9 mouse cellular contexts compared by ENCODE assay signal in the genomic region with DNA sequence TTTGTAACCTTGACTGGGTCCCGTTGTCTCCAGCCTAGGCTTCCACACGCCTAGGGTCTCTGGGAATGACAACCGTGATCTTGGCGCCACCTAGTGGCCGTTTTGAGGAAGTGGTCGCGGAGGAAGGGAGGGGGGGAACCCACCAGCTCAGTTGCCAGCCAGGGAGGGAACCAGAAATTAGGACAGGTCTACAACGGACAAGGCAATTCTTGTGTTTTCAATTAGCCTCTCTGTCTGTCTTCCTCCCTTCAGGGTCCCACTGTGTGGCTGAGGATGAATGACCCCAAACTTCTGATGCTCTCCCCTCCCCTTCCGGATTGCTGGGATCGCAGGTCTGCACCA. TPM values are rescaled to one million over a fixed set of nuclear protein-coding genes. Genes with fewer than 3 reads are reported as not detected.
DNase-seq lines count a peak whose midpoint lies in the region; ATAC-seq and TF ChIP-seq lines count a peak whose summit lies in the region.
"Had no signal": no experiment of that assay in that cellular context is flagged by ENCODE, and none has a peak within 500 bp of the region (broad histone marks: within the 10 kb centered on the region; RNA-seq: fewer than 3 reads in every experiment).

No protein-coding gene starts in this region.

- peak; percentile 44 for DNase-seq in CD4-positive helper T cell, adult 2 months (ENCODE audit: low read depth, low spot score)
- DNase-seq in liver, embryonic 13.5 days, result peak; percentile 17
- peak; percentile 72 for DNase-seq in stomach, postnatal 0 days (ENCODE audit: low spot score)

- no peak overlapping the region for H3K4me3 ChIP-seq in bone marrow, adult 2 months (replicated peaks; ENCODE audit: control insufficient read depth, low read depth, low read length)
- no peak overlapping the region for H3K4me3 ChIP-seq in embryonic facial prominence, embryonic 15.5 days (replicated peaks)
- H3K4me3 ChIP-seq in heart, embryonic 11.5 days (ENCODE audit: low read depth, low read length), result no peak overlapping the region
- no peak overlapping the region for H3K4me3 ChIP-seq in kidney, embryonic 16.5 days (ENCODE audit: low read length)
- no peak overlapping the region for H3K4me3 ChIP-seq in liver, embryonic 13.5 days (replicated peaks)
- H3K4me3 ChIP-seq in neural tube, embryonic 13.5 days, result no peak overlapping the region
- H3K4me3 ChIP-seq in stomach, postnatal 0 days (ENCODE audit: low read depth, low read length), result no peak overlapping the region
- H3K4me3 ChIP-seq: erythroblast, embryonic 14.5 days had no signal

- TF ChIP-seq POLR2A in bone marrow, adult 2 months (IDR thresholded peaks at IDR 0.05; ENCODE audit: borderline replicate concordance, control insufficient read depth, low read depth, low read length), result no peak

- no peak for TF ChIP-seq EP300 in stomach, postnatal 0 days (optimal IDR thresholded peaks at IDR 0.05)

- no peak overlapping the region for H3K27ac ChIP-seq in bone marrow, adult 2 months (ENCODE audit: control insufficient read depth, insufficient read depth, low read depth, low read length, poor library complexity)
- H3K27ac ChIP-seq in embryonic facial prominence, embryonic 15.5 days (replicated peaks), result no peak overlapping the region
- no peak overlapping the region for H3K27ac ChIP-seq in heart, embryonic 11.5 days (ENCODE audit: low read depth, low read length)
- no peak overlapping the region for H3K27ac ChIP-seq in kidney, embryonic 16.5 days (ENCODE audit: low read length)
- no peak overlapping the region for H3K27ac ChIP-seq in liver, embryonic 13.5 days
- no peak overlapping the region for H3K27ac ChIP-seq in neural tube, embryonic 13.5 days (replicated peaks)
- H3K27ac ChIP-seq in stomach, postnatal 0 days (replicated peaks), result no peak overlapping the region

- no peaks in the 10 kb centered on the region for H3K9me3 ChIP-seq in embryonic facial prominence, embryonic 15.5 days (replicated peaks)
- no peaks in the 10 kb centered on the region for H3K9me3 ChIP-seq in heart, embryonic 11.5 days (replicated peaks; ENCODE audit: control insufficient read depth, low read length)
- no peaks in the 10 kb centered on the region for H3K9me3 ChIP-seq in kidney, embryonic 16.5 days (ENCODE audit: low read length)
- H3K9me3 ChIP-seq in liver, embryonic 13.5 days (replicated peaks), result no peaks in the 10 kb centered on the region
- no peaks in the 10 kb centered on the region for H3K9me3 ChIP-seq in neural tube, embryonic 13.5 days
- H3K9me3 ChIP-seq in stomach, postnatal 0 days (ENCODE audit: control insufficient read depth, low read length), result no peaks in the 10 kb centered on the region

- no peaks in the 10 kb centered on the region for H3K27me3 ChIP-seq in embryonic facial prominence, embryonic 15.5 days
- no peaks in the 10 kb centered on the region for H3K27me3 ChIP-seq in heart, embryonic 11.5 days (ENCODE audit: control insufficient read depth, insufficient read depth, low read length)
- no peaks in the 10 kb centered on the region for H3K27me3 ChIP-seq in kidney, embryonic 16.5 days (ENCODE audit: insufficient read depth, low read length)
- H3K27me3 ChIP-seq in liver, embryonic 13.5 days, result no peaks in the 10 kb centered on the region
- no peaks in the 10 kb centered on the region for H3K27me3 ChIP-seq in neural tube, embryonic 13.5 days
- H3K27me3 ChIP-seq in stomach, postnatal 0 days (ENCODE audit: control insufficient read depth, insufficient read depth, low read length), result no peaks in the 10 kb centered on the region

- TF ChIP-seq CTCF in bone marrow, adult 2 months (IDR thresholded peaks at IDR 0.05; ENCODE audit: control insufficient read depth, insufficient read depth, low read length), result peak; percentile 85
- TF ChIP-seq CTCF in stomach, postnatal 0 days (IDR thresholded peaks at IDR 0.05; ENCODE audit: low read depth), result peak; percentile 99

- H3K36me3 ChIP-seq in embryonic facial prominence, embryonic 15.5 days, result no peaks in the 10 kb centered on the region
- H3K36me3 ChIP-seq in heart, embryonic 11.5 days (ENCODE audit: control insufficient read depth, insufficient read depth, low read length), result no peaks in the 10 kb centered on the region
- no peaks in the 10 kb centered on the region for H3K36me3 ChIP-seq in kidney, embryonic 16.5 days (ENCODE audit: insufficient read depth, low read length)
- H3K36me3 ChIP-seq in liver, embryonic 13.5 days, result no peaks in the 10 kb centered on the region
- H3K36me3 ChIP-seq in neural tube, embryonic 13.5 days, result no peaks in the 10 kb centered on the region
- H3K36me3 ChIP-seq in stomach, postnatal 0 days (ENCODE audit: control insufficient read depth, insufficient read depth, low read length), result no peaks in the 10 kb centered on the region

- WGBS in bone marrow, adult 2 months, result 18% methylated on average over 10 of the region's 10 CpGs
- 17% methylated on average over 10 of the region's 10 CpGs for WGBS in embryonic facial prominence, embryonic 15.5 days
- 17% methylated on average over 10 of the region's 10 CpGs for WGBS in heart, embryonic 11.5 days (ENCODE audit: insufficient replicate concordance)
- WGBS in kidney, embryonic 16.5 days, result 20% methylated on average over 10 of the region's 10 CpGs
- WGBS in liver, embryonic 13.5 days (ENCODE audit: insufficient replicate concordance), result 18% methylated on average over 10 of the region's 10 CpGs
- WGBS in neural tube, embryonic 13.5 days, result 20% methylated on average over 10 of the region's 10 CpGs
- 20% methylated on average over 10 of the region's 10 CpGs for WGBS in stomach, postnatal 0 days

- no peaks in the 10 kb centered on the region for H3K4me1 ChIP-seq in bone marrow, adult 2 months (ENCODE audit: control insufficient read depth, insufficient read depth, low read length)
- no peaks in the 10 kb centered on the region for H3K4me1 ChIP-seq in embryonic facial prominence, embryonic 15.5 days
- no peaks in the 10 kb centered on the region; the same call in 1 of the 2 replicates for H3K4me1 ChIP-seq in heart, embryonic 11.5 days (ENCODE audit: control insufficient read depth, insufficient read depth, low read length)
- H3K4me1 ChIP-seq in kidney, embryonic 16.5 days (ENCODE audit: insufficient read depth, low read length), result peaks cover 7% of the 10 kb centered on the region
- H3K4me1 ChIP-seq in liver, embryonic 13.5 days (replicated peaks), result no peaks in the 10 kb centered on the region
- peaks cover 29% of the 10 kb centered on the region for H3K4me1 ChIP-seq in neural tube, embryonic 13.5 days (replicated peaks)
- no peaks in the 10 kb centered on the region for H3K4me1 ChIP-seq in stomach, postnatal 0 days (replicated peaks; ENCODE audit: control insufficient read depth, insufficient read depth)

- no peak overlapping the region for H3K9ac ChIP-seq in embryonic facial prominence, embryonic 15.5 days
- no peak overlapping the region for H3K9ac ChIP-seq in heart, embryonic 11.5 days (ENCODE audit: low read depth, low read length)
- no peak overlapping the region for H3K9ac ChIP-seq in kidney, embryonic 16.5 days (replicated peaks; ENCODE audit: low read length)
- no peak overlapping the region for H3K9ac ChIP-seq in liver, embryonic 13.5 days
- H3K9ac ChIP-seq in neural tube, embryonic 13.5 days, result no peak overlapping the region
- H3K9ac ChIP-seq in stomach, postnatal 0 days (ENCODE audit: low read length), result no peak overlapping the region; the same call in 1 of the 2 replicates

- 0 out of 2 replicates have a peak, but pooled peaks have one; percentile 48 for ATAC-seq in embryonic facial prominence, embryonic 15.5 days (ENCODE audit: insufficient number of reproducible peaks, low FRiP score, low TSS enrichment, low read depth)
- peak; percentile 67; the same call in 1 of the 2 replicates for ATAC-seq in heart, embryonic 11.5 days (replicated peaks; ENCODE audit: insufficient number of reproducible peaks, low FRiP score, low TSS enrichment)
- ATAC-seq in kidney, embryonic 16.5 days (ENCODE audit: low FRiP score, low TSS enrichment), result peak; percentile 81
- no peak for ATAC-seq in liver, embryonic 13.5 days (ENCODE audit: low read depth)
- peak; percentile 60 for ATAC-seq in neural tube, embryonic 13.5 days (ENCODE audit: low read depth)
- peak; percentile 51; the same call in 1 of the 2 replicates for ATAC-seq in stomach, postnatal 0 days (ENCODE audit: low FRiP score, low TSS enrichment)

- no peak overlapping the region for H3K4me2 ChIP-seq in embryonic facial prominence, embryonic 15.5 days (replicated peaks)
- no peak overlapping the region for H3K4me2 ChIP-seq in heart, embryonic 11.5 days
- no peak overlapping the region for H3K4me2 ChIP-seq in kidney, embryonic 16.5 days (replicated peaks; ENCODE audit: low read depth, low read length)
- H3K4me2 ChIP-seq in liver, embryonic 13.5 days, result no peak overlapping the region
- H3K4me2 ChIP-seq in neural tube, embryonic 13.5 days, result no peak overlapping the region
- no peak overlapping the region for H3K4me2 ChIP-seq in stomach, postnatal 0 days (replicated peaks; ENCODE audit: low read depth)

RNA-seq across cellular contexts. Expression of a gene that starts 1.4 kb away (rescaled TPM):
- polyA plus RNA-seq in bone marrow, adult 2 months (2011; ENCODE audit: insufficient read depth, insufficient read length, low replicate concordance, missing spikeins), result 1.5 and 2.7 TPM in 2 replicates
- 17.6 and 17.9 TPM in 2 replicates for polyA plus RNA-seq in embryonic facial prominence, embryonic 15.5 days (2015; fragmentation: Nextera tagmentation; extraction: Ambion mirVana)
- 5.7 and 10.0 TPM in 2 replicates for polyA plus RNA-seq in heart, embryonic 11.5 days (2014; fragmentation: Nextera tagmentation; extraction: Ambion mirVana)
- polyA plus RNA-seq in kidney, embryonic 16.5 days (2015; fragmentation: Nextera tagmentation; extraction: Ambion mirVana), result 32.5 and 37.7 TPM in 2 replicates
- polyA plus RNA-seq in liver, embryonic 13.5 days (2015; fragmentation: Nextera tagmentation; extraction: Ambion mirVana), result 3.2 and 4.1 TPM in 2 replicates
- polyA plus RNA-seq in neural tube, embryonic 13.5 days (2015; fragmentation: Nextera tagmentation; extraction: Ambion mirVana), result 17.8 and 21.5 TPM in 2 replicates
- 14.1 and 14.2 TPM in 2 replicates for polyA plus RNA-seq in stomach, postnatal 0 days (2015; fragmentation: Nextera tagmentation; extraction: Ambion mirVana)

Comparison
In these comparisons a context has a peak if more than half of its experiments do, and no peak if none do; other contexts are left out.
1. DNase-seq: peak in every context shown above with its lines; median percentile 72 in stomach, postnatal 0 days; 44 in CD4-positive helper T cell, adult 2 months; 17 in liver, embryonic 13.5 days.